Mouse (Mus musculus) liver, embryonic 12.5 days (tissue): Measurements from ENCODE around the gene Prrt1. TPM values are rescaled to one million over a fixed set of nuclear protein-coding genes. Genes with fewer than 3 reads are reported as not detected.

Source experiments
- ATAC-seq: fragments of 200-750 bp; cut with Nextera tagmentation; 2 replicates; pipeline ENCODE4 v1.8.0; 2017; ENCODE audit warnings: moderate number of reproducible peaks, mild to moderate bottlenecking, moderate library complexity
- H3K27ac ChIP-seq: fragments of 300-500 bp; sonication (generic); 2 replicates; pipeline ENCODE4 v1.5.1; 2016; ENCODE audit warnings: mild to moderate bottlenecking
- H3K27me3 ChIP-seq: fragments of 300-500 bp; sonication (generic); replicated peaks from 2 replicates; pipeline ENCODE4 v1.6.1; 2016; ENCODE audit warnings: mild to moderate bottlenecking, moderate library complexity
- H3K36me3 ChIP-seq: fragments of 300-500 bp; sonication (generic); 2 replicates; pipeline ENCODE4 v1.6.1; 2016; ENCODE audit warnings: mild to moderate bottlenecking, moderate library complexity
- H3K4me1 ChIP-seq: fragments of 300-500 bp; sonication (generic); 2 replicates; pipeline ENCODE4 v1.6.1; 2016
- H3K4me2 ChIP-seq: fragments of 300-500 bp; sonication (generic); 2 replicates; pipeline ENCODE4 v1.6.1; 2016; ENCODE audit warnings: mild to moderate bottlenecking, moderate library complexity
- H3K4me3 ChIP-seq: fragments of 300-500 bp; sonication (generic); 2 replicates; pipeline ENCODE4 v1.5.1; 2016; ENCODE audit warnings: mild to moderate bottlenecking, moderate library complexity
- H3K9ac ChIP-seq: fragments of 300-500 bp; sonication (generic); 2 replicates; pipeline ENCODE4 v1.6.1; 2016; ENCODE audit warnings: mild to moderate bottlenecking, moderate library complexity
- H3K9me3 ChIP-seq: fragments of 300-500 bp; sonication (generic); replicated peaks from 2 replicates; pipeline ENCODE4 v1.6.1; 2016; ENCODE audit warnings: mild to moderate bottlenecking, moderate library complexity
- WGBS: fragments of 180-500 bp; shearing (Covaris S2); methylation state at CpG from one replicate; pipeline ENCODE4 v1.1.7; 2016; ENCODE audit not compliant: insufficient replicate concordance; 5-methylcytosine and 5-hydroxymethylcytosine counted together
- polyA plus RNA-seq: library from polyadenylated mRNA; unstranded; fragments of >200 nt; fragmentation: Nextera tagmentation; extraction: Ambion mirVana; gene quantifications from 2 replicates; pipeline ENCODE4 v1.2.1, GENCODE M21; 2016

Prrt1 gene
- polyA plus RNA-seq, 1 experiment from 2014 or later: not detected

DNA sequence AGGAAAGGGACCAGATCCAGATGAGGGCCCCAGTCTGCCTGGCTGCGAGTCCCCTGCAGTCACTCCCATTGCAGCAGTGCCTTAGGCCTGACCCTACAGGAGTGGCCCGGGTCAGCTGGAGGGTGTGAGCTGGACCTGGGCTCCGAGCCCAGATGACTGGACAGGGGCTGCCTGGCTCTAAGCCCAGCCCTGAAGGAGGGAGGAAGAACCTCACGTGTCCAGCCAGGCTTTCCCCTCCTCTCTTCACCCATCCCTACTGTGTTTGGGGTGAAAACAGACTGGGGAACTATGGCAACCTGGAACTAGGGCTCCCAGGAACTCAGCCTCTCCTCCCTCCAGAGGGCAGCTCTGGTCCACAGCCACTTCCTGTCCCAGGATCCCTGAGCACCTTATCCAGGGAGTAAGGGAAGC, 26.3 kb downstream of the Prrt1 start:
- Histone ChIP-seq H3K4me2 (no peak overlapping the region), H3K9ac (no peak overlapping the region), H3K27me3 (peaks cover 36% of the 10 kb centered on the region), H3K9me3 (no peaks in the 10 kb centered on the region), H3K27ac (no peak overlapping the region), H3K4me3 (no peak overlapping the region), H3K36me3 (peaks cover 45% of the 10 kb centered on the region), H3K4me1 (peaks cover 11% of the 10 kb centered on the region; the same call in 1 of the 2 replicates)
- 71% methylated on average over 4 of the region's 4 CpGs for WGBS
- ATAC-seq: peak; percentile 31; the same call in 1 of the 2 replicates

DNA sequence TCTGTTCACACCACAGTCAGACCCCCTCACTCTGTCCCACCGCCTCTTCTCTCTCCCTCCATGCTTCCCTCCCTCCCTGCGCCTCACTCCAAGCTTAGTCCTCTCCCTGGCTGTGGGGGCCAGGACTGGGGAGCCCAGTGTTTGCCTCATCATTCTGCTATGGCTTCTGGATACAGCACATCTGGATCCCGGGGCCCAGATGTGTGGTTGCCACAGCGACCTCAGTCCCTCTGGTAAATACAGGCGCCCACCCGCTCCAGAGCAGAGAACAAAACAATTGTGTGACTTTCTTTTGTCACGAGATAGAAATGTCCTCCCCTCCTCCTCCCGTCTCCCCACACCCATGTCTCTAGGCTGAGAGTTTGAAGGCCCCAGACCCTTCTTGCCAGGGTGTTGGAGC, 27.3 kb downstream of the Prrt1 start:
- no peak overlapping the region for H3K4me2 ChIP-seq
- ATAC-seq: no peak
- H3K27me3 ChIP-seq: peaks cover 47% of the 10 kb centered on the region
- H3K9ac ChIP-seq: no peak overlapping the region
- WGBS: 56% methylated on average over 8 of the region's 8 CpGs
- peaks cover 34% of the 10 kb centered on the region for H3K36me3 ChIP-seq
- no peak overlapping the region for H3K27ac ChIP-seq
- no peaks in the 10 kb centered on the region for H3K9me3 ChIP-seq
- H3K4me1 ChIP-seq: peaks cover 21% of the 10 kb centered on the region; the same call in 1 of the 2 replicates
- H3K4me3 ChIP-seq: no peak overlapping the region

DNA sequence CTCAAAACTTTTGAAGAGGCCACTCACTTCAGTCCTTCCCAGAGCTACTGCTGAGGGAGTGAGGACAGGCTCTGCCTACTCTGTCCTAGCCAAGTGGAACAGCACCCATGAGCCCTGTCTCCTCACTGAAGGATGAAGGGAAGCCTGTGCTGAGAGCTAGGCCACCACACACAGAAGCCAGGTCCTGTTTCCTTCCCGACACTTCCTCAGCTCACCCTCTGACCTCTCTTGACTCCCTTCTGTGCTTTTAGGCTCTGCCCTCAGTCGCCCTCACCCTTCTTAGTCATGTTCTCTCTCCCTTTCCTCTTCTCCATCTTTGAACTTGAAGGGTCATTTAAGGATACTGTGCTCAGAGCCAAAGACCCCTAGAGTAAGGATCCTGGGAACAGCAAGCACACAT, 27.9 kb downstream of the Prrt1 start:
- H3K4me1 ChIP-seq: peaks cover 22% of the 10 kb centered on the region; the same call in 1 of the 2 replicates
- ATAC-seq: no peak
- peaks cover 28% of the 10 kb centered on the region for H3K36me3 ChIP-seq
- H3K9me3 ChIP-seq: no peaks in the 10 kb centered on the region
- H3K27ac ChIP-seq: no peak overlapping the region
- no peak overlapping the region for H3K9ac ChIP-seq
- H3K4me2 ChIP-seq: no peak overlapping the region
- H3K27me3 ChIP-seq: peaks cover 48% of the 10 kb centered on the region
- 27% methylated on average over 2 of the region's 2 CpGs for WGBS
- no peak overlapping the region for H3K4me3 ChIP-seq

DNA sequence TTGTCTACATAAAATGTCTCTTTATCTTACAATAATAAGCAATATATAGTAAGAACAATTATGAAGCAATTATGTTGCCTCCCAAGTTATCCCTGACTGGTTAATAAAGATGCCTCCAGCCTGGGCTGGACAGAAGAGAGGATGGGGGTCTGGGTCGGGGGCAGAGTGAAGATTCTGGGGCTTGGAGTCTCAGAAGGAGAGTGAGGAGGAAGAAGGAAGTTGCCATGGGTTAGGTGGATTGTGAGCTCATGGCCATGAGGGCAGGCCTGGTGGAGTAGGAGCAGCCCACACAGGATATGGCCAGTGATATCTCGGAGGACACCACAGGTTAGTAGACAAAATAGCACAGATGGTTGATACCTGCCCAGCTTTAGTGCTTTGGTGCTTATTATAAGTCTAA, 28.8 kb downstream of the Prrt1 start:
- Histone ChIP-seq H3K36me3 (peaks cover 19% of the 10 kb centered on the region), H3K4me1 (peaks cover 22% of the 10 kb centered on the region; the same call in 1 of the 2 replicates), H3K4me3 (no peak overlapping the region), H3K9ac (no peak overlapping the region), H3K27ac (no peak overlapping the region), H3K27me3 (peaks cover 56% of the 10 kb centered on the region), H3K4me2 (no peak overlapping the region), H3K9me3 (no peaks in the 10 kb centered on the region)
- ATAC-seq: no peak
- WGBS: 23% methylated on average over 2 of the region's 2 CpGs

DNA sequence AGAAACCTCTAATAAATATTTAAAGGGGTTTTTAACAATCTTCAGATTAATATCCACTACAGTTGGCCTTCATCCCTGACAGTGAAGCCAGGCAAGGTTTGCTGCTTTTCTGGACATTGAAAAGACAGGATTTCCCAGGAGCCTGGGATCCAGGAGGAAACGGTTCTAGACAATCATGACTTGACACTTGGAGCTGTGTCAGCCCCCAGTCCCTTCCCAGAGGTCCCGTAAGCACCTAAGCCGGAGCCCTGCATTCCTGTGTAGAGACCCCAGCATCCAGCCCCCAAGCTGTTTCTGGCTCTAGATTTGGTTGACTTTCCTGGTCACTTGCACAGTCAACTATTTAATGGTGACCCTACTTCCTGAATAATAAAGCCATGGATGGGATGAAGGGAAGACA, 29.3 kb downstream of the Prrt1 start:
- H3K4me3 ChIP-seq: no peak overlapping the region
- no peak overlapping the region for H3K4me2 ChIP-seq
- 58% methylated on average over 3 of the region's 3 CpGs for WGBS
- H3K36me3 ChIP-seq: peaks cover 15% of the 10 kb centered on the region
- peaks cover 61% of the 10 kb centered on the region for H3K27me3 ChIP-seq
- H3K4me1 ChIP-seq: peaks cover 22% of the 10 kb centered on the region; the same call in 1 of the 2 replicates
- H3K9ac ChIP-seq: no peak overlapping the region; the same call in 1 of the 2 replicates
- H3K27ac ChIP-seq: no peak overlapping the region
- no peaks in the 10 kb centered on the region for H3K9me3 ChIP-seq
- ATAC-seq: no peak

DNA sequence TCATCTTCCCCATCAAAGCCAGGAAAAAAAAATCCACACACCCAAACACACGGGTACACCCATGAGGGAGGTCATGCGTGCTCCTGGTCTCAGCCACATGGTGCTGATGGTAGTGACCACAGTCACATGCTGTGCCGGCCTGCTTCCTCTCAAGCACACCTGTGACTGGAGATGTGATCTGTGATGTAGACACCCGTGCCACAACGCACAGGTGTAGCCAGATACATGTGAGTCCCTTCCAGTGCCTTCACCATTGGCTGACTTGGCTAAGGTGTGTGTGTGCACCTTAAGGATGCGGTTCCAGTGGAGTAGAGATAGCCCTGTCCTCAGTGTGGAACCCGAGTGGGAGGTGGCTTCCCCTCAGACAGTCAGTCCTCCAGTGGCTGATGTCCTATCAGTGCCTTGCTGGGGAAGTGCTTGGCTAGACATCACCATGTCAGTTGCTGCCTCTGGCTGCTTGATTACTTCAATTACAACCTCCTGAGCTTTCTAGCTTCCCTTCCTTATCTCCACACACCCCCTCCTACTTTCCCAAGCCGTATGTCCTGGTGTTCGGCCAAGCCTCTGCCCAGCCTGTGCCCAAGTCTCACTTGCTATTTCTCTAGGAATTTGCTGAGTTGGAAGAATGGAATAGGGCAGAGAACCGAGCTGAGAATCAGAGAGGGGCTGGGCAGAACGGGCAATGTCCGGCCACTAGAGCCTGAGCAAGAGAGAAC, 30.0 kb downstream of the Prrt1 start:
- ATAC-seq: no peak
- H3K4me3 ChIP-seq: no peak overlapping the region
- peaks cover 22% of the 10 kb centered on the region; the same call in 1 of the 2 replicates for H3K4me1 ChIP-seq
- H3K9ac ChIP-seq: no peak overlapping the region
- peaks cover 7% of the 10 kb centered on the region; the same call in 1 of the 2 replicates for H3K36me3 ChIP-seq
- WGBS: 37% methylated on average over 12 of the region's 12 CpGs
- no peak overlapping the region for H3K27ac ChIP-seq
- H3K9me3 ChIP-seq: no peaks in the 10 kb centered on the region
- no peak overlapping the region for H3K4me2 ChIP-seq
- peaks cover 66% of the 10 kb centered on the region for H3K27me3 ChIP-seq

DNA sequence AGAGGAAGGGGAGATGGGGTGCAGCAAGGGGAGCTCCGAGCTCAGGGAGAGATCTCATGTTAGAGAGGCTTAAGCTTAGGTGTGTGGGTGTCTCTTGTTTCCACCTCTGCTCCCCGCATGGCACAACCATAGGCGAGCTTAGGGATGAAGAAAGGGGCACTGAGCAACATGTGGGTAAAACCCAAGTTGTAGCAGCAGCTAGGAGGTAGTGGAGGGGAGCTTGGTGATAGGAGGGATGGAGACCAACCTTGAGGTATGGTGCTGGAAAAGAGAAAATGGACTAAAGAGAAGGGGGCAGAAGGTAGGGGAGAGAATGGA, 30.5 kb downstream of the Prrt1 start:
- Histone ChIP-seq H3K36me3 (0 out of 2 replicates have a peak, but pooled peaks cover 3% of the 10 kb centered on the region), H3K4me3 (no peak overlapping the region), H3K9ac (no peak overlapping the region), H3K4me2 (no peak overlapping the region), H3K4me1 (peaks cover 22% of the 10 kb centered on the region; the same call in 1 of the 2 replicates), H3K27me3 (peaks cover 71% of the 10 kb centered on the region), H3K9me3 (no peaks in the 10 kb centered on the region), H3K27ac (no peak overlapping the region)
- 49% methylated on average over 3 of the region's 3 CpGs for WGBS
- no peak for ATAC-seq

DNA sequence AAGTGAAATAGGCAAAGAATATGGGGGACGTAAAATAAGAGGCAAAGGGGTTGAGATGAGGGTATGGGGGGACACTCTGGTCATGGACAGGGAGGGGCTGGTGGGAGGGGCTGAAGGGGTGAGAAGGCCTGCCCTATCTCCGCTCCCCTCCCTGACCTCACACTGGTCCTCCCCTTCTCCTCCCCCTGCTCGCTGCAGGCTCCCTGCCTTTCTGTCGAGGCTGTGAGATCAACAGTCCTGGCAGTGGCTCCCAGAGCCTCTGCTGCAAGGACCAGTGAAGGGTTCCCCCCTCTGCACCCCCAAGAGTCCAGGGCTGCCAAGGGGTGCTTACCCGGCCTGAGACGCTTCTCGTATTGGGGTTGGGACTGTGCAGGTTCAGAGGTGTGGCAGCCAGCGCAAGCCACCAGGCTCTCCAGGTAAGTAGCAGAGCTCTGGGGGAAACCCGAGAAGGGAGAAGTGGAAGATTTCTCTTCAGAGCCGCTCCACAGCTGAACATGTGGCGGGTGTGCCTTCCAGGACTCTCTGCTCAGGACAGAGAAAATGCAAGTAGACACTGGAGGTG, 31.0 kb downstream of the Prrt1 start:
- ATAC-seq: no peak
- Histone ChIP-seq H3K4me3 (no peak overlapping the region), H3K9me3 (no peaks in the 10 kb centered on the region), H3K4me2 (no peak overlapping the region), H3K9ac (no peak overlapping the region), H3K27ac (no peak overlapping the region), H3K36me3 (no peaks in the 10 kb centered on the region), H3K4me1 (peaks cover 18% of the 10 kb centered on the region; the same call in 1 of the 2 replicates), H3K27me3 (peaks cover 76% of the 10 kb centered on the region)
- WGBS: 33% methylated on average over 10 of the region's 11 CpGs

DNA sequence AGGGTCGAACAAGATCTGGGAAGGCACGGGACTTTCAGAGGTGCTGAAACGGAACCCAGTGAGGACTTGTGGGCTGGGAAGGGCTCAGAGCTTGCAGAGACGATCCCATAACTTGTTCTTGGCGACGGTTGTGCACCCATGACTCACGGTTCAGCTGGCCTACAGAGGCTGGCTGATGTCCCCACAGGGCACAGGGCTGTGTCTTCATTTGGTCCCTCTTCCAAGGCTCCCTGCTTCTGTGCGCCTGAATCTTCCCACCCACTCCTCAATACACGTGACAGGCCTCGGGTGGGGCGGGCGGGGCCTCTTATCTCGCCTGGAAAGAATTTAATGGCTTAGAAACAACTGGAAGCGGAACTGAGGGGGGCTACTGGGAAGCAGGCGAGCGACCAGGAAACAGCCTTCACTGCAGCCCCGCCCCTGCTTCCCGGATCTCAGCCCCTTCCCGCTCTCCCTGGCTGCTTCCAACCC, 31.8 kb downstream of the Prrt1 start:
- Histone ChIP-seq H3K36me3 (no peaks in the 10 kb centered on the region), H3K9me3 (no peaks in the 10 kb centered on the region), H3K4me3 (no peak overlapping the region), H3K4me2 (peak overlapping the region; percentile 12; the same call in 1 of the 2 replicates), H3K27ac (no peak overlapping the region), H3K27me3 (peaks cover 83% of the 10 kb centered on the region), H3K9ac (no peak overlapping the region), H3K4me1 (peaks cover 14% of the 10 kb centered on the region; the same call in 1 of the 2 replicates)
- 4% methylated on average over 19 of the region's 19 CpGs for WGBS
- no peak for ATAC-seq

DNA sequence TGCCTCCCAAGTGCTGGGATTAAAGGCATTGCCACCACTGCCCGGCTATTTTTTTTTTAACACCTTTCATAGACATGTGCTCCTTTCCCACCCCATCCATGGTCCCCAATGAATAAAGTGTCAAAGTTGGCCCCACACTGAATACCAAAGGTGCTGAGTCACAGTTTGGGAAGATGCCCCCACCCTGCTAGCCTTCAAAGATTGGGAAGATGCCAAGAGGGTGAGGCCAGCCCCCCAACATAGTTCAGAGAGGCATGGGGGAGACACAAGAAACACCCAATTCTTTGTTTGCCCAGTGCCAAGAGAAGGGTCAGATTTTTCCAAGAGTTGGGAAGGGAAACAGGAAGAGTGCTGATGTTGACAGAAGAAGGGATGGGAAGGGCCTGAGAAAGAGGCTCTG, 33.1 kb downstream of the Prrt1 start:
- H3K27me3 ChIP-seq: peaks cover 78% of the 10 kb centered on the region
- WGBS: 68% methylated on average over 1 of the region's 1 CpGs
- ATAC-seq: no peak
- no peaks in the 10 kb centered on the region for H3K9me3 ChIP-seq
- H3K9ac ChIP-seq: no peak overlapping the region
- no peak overlapping the region for H3K27ac ChIP-seq
- no peak overlapping the region for H3K4me2 ChIP-seq
- peaks cover 14% of the 10 kb centered on the region; the same call in 1 of the 2 replicates for H3K4me1 ChIP-seq
- H3K36me3 ChIP-seq: no peaks in the 10 kb centered on the region
- no peak overlapping the region for H3K4me3 ChIP-seq

DNA sequence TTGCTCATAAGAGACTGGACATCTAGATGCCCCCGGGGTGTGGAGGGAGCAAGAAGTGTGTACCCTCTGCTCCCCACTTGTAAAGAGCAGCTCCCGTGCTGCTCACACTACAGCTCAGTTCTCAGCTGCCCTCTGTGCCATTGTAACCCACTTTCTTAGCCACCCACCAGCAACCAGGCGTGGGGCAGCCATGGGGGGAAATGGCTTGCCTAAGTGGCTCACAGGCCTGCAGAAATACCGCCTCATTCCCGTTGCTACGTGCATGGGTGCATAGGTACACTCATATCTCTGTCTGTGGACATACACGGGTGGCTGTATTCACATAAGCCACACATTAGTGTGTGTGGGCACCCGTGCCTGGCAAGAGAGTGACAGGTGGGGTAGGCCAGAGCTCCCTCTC, 33.6 kb downstream of the Prrt1 start:
- Histone ChIP-seq H3K4me2 (no peak overlapping the region), H3K9me3 (no peaks in the 10 kb centered on the region), H3K27ac (no peak overlapping the region), H3K4me3 (no peak overlapping the region), H3K27me3 (peaks cover 73% of the 10 kb centered on the region), H3K36me3 (no peaks in the 10 kb centered on the region), H3K4me1 (peaks cover 14% of the 10 kb centered on the region; the same call in 1 of the 2 replicates), H3K9ac (no peak overlapping the region)
- 53% methylated on average over 8 of the region's 8 CpGs for WGBS
- no peak for ATAC-seq

DNA sequence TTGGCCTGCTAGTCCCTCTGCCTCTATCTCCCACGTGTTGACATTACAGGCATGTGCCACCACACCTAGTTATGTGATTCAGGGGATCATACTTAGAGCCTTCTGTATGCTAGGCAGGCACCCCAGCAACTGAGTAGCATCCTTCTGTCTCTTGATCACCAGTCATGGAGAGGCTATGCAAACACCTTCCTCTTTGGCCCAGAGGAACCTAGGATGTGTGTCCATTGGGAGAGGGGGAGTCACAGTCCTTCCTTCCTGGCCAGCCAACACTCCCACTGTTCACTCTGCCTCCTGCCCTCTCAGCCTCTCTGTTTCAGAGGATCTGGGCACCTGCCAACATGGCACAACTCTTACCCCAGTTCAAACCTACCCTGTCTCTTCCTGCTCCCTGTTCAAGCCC, 34.2 kb downstream of the Prrt1 start:
- ATAC-seq: no peak
- Histone ChIP-seq H3K27me3 (peaks cover 68% of the 10 kb centered on the region), H3K4me2 (no peak overlapping the region), H3K4me3 (no peak overlapping the region), H3K9me3 (no peaks in the 10 kb centered on the region), H3K4me1 (peaks cover 14% of the 10 kb centered on the region; the same call in 1 of the 2 replicates), H3K9ac (no peak overlapping the region), H3K36me3 (no peaks in the 10 kb centered on the region), H3K27ac (no peak overlapping the region)
- WGBS: 23% methylated on average over 1 of the region's 1 CpGs
